Mouse (Mus musculus) adrenal gland, postnatal 25 days (tissue): ENCODE measurements around the gene Mageb2. TPM values are rescaled to one million over a fixed set of nuclear protein-coding genes. Genes with fewer than 3 reads are reported as not detected.
"Not testable (repeated sequence)": the region's sequence is repeated elsewhere in the genome, so short reads cannot be mapped to it uniquely, and the experiment has no call there.

Source experiments
- DNase-seq: peaks from one replicate; pipeline ENCODE4 v3.0.0; 2021; ENCODE audit warnings: mixed read lengths
- long read RNA-seq: library from polyadenylated mRNA; stranded (forward); transcript quantifications from one replicate; pipeline ENCODE4 v2.0.0, GENCODE M21; 2021
- total RNA-seq: library from RNA; stranded (reverse); gene quantifications from 2 replicates; pipeline ENCODE4 v1.2.3, GENCODE M21; 2021

Gene Mageb2
- not detected in 2 replicates for total RNA-seq
- long read RNA-seq: 0 reads

GRCm38 (mm10) chrX:91331390-91331789 is at the start of gene Mageb2:
Gene Mageb2, plus strand, starts transcription at chrX:91331690.
- DNase-seq: not testable (repeated sequence)

- DNase-seq: not testable (repeated sequence)
Observed at GRCm38 (mm10) chrX:91313256-91313655, 18.2 kb upstream of the Mageb2 start.

Other genes starting within 250 kb of the Mageb2 start
- gene Gm5072, start 60.8 kb downstream of the Mageb2 start, total RNA-seq: not detected in 2 replicates
- not detected in 2 replicates for gene Gm8914, start 148.4 kb downstream of the Mageb2 start, total RNA-seq
- gene 1700084M14Rik, start 244.2 kb downstream of the Mageb2 start, total RNA-seq: not detected in 2 replicates